Mouse (Mus musculus) CH12.LX (cell line): ENCODE data around the gene Rbm47. TPM values are rescaled to one million over a fixed set of nuclear protein-coding genes. Genes with fewer than 3 reads are reported as not detected.

Source experiments
- DNase-seq: peaks from one replicate; pipeline ENCODE4 v3.0.0-alpha.2; 2013; ENCODE audit errors: extremely low read depth
- H3K27ac ChIP-seq: 2 replicates; pipeline ENCODE4 v1.5.1; 2012; ENCODE audit warnings: low read depth, mild to moderate bottlenecking, control low read depth, moderate library complexity; ENCODE audit not compliant: insufficient read depth
- H3K27me3 ChIP-seq: replicated peaks from 2 replicates; pipeline ENCODE3; 2012; ENCODE audit warnings: inconsistent platforms
- H3K36me3 ChIP-seq, 2 experiments: replicated peaks in 1 of 2; 2 replicates each; pipeline versions ENCODE3 to v1.6.1; 2012; ENCODE audit warnings: inconsistent platforms in 1 of 2, low read length in 1 of 2, mild to moderate bottlenecking in 1 of 2, mixed read lengths in 1 of 2, moderate library complexity in 1 of 2; ENCODE audit not compliant: control insufficient read depth in 1 of 2, insufficient read depth in 1 of 2
- H3K4me1 ChIP-seq, 2 experiments: 2 replicates each; pipeline ENCODE4 v1.6.1; 2012; ENCODE audit warnings: inconsistent platforms in 1 of 2, moderate library complexity in 1 of 2; ENCODE audit not compliant: insufficient read depth in 2 of 2, control insufficient read depth in 1 of 2
- H3K4me2 ChIP-seq: 2 replicates; pipeline ENCODE4 v1.6.1; 2012; ENCODE audit warnings: low read depth, mild to moderate bottlenecking, control low read depth; ENCODE audit not compliant: poor library complexity, insufficient read depth, severe bottlenecking
- H3K4me3 ChIP-seq, 3 experiments: fragments of 150-350 bp in 1 of 3; sonication (generic) in 1 of 3; replicated peaks in 1 of 3; 2 replicates each; pipeline versions ENCODE3 to v1.5.1; 2011 to 2012; ENCODE audit warnings: low read depth in 2 of 3, low read length in 2 of 3, mild to moderate bottlenecking in 2 of 3, moderate library complexity in 2 of 3, control low read depth in 1 of 3, improper control_type of control experiment in 1 of 3, inconsistent platforms in 1 of 3, mixed read lengths in 1 of 3; ENCODE audit not compliant: poor library complexity in 1 of 3
- H3K79me2 ChIP-seq: replicated peaks from 2 replicates; pipeline ENCODE4 v1.6.1; 2012; ENCODE audit warnings: mild to moderate bottlenecking, moderate library complexity; ENCODE audit not compliant: control insufficient read depth, poor library complexity, insufficient read depth, severe bottlenecking; ENCODE audit errors: extremely low read depth
- H3K9ac ChIP-seq: 2 replicates; pipeline ENCODE4 v1.6.1; 2012; ENCODE audit warnings: low read depth, mild to moderate bottlenecking, control low read depth, moderate library complexity; ENCODE audit not compliant: insufficient read depth
- H3K9me3 ChIP-seq: replicated peaks from 2 replicates; pipeline ENCODE3; 2012; ENCODE audit warnings: low read length, inconsistent platforms, mixed read lengths
- BHLHE40 ChIP-seq: IDR thresholded peaks from 2 replicates; pipeline ENCODE4 v1.6.1; 2011; ENCODE audit warnings: mild to moderate bottlenecking, low read depth, low read length, improper control_type of control experiment
- CTCF ChIP-seq, 2 experiments: IDR thresholded peaks in 1 of 2; conservative IDR thresholded peaks in 1 of 2; 2 replicates each; pipeline ENCODE4 v1.5.1; 2011 to 2012; ENCODE audit warnings: low read depth in 2 of 2, low read length in 2 of 2, improper control_type of control experiment in 1 of 2, inconsistent platforms in 1 of 2, mild to moderate bottlenecking in 1 of 2, moderate library complexity in 1 of 2
- E2F4 ChIP-seq: IDR thresholded peaks from 2 replicates; pipeline ENCODE4 v1.6.1; 2011; ENCODE audit warnings: low read depth, low read length, improper control_type of control experiment; ENCODE audit not compliant: insufficient replicate concordance
- EP300 ChIP-seq: IDR thresholded peaks from 2 replicates; pipeline ENCODE4 v1.6.1; 2011; ENCODE audit warnings: low read length, improper control_type of control experiment
- ETS1 ChIP-seq: conservative IDR thresholded peaks from 2 replicates; pipeline ENCODE4 v1.6.1; 2012; ENCODE audit warnings: low read depth, mild to moderate bottlenecking, inconsistent platforms, low read length, improper control_type of control experiment, moderate library complexity
- HCFC1 ChIP-seq: IDR thresholded peaks from 2 replicates; pipeline ENCODE4 v1.6.1; 2012; ENCODE audit warnings: low read depth, mild to moderate bottlenecking, inconsistent platforms, low read length, improper control_type of control experiment
- MAX ChIP-seq: IDR thresholded peaks from 2 replicates; pipeline ENCODE4 v1.6.1; 2011; ENCODE audit warnings: low read length, improper control_type of control experiment
- MYC ChIP-seq: IDR thresholded peaks from 2 replicates; pipeline ENCODE4 v1.6.1; 2011; ENCODE audit warnings: low read depth, mild to moderate bottlenecking, improper control_type of control experiment, low read length
- NRF1 ChIP-seq: IDR thresholded peaks from 2 replicates; pipeline ENCODE4 v1.6.1; 2014; ENCODE audit warnings: low read depth, mild to moderate bottlenecking, inconsistent platforms, low read length, improper control_type of control experiment, moderate library complexity
- RAD21 ChIP-seq: IDR thresholded peaks from 2 replicates; pipeline ENCODE4 v1.6.1; 2011; ENCODE audit warnings: low read depth, mild to moderate bottlenecking, low read length, improper control_type of control experiment, moderate library complexity
- RCOR1 ChIP-seq: conservative IDR thresholded peaks from 2 replicates; pipeline ENCODE4 v1.6.1; 2012; ENCODE audit warnings: low read depth, mild to moderate bottlenecking, inconsistent platforms, low read length, improper control_type of control experiment
- SIN3A ChIP-seq: IDR thresholded peaks from 2 replicates; pipeline ENCODE4 v1.6.1; 2012; ENCODE audit warnings: low read length, improper control_type of control experiment, inconsistent platforms
- TBP ChIP-seq: conservative IDR thresholded peaks from 2 replicates; pipeline ENCODE4 v1.6.1; 2011; ENCODE audit warnings: low read depth, low read length, improper control_type of control experiment
- USF1 ChIP-seq: IDR thresholded peaks from 2 replicates; pipeline ENCODE4 v1.6.1; 2014; ENCODE audit warnings: low read depth, mild to moderate bottlenecking, inconsistent platforms, low read length, improper control_type of control experiment
- USF2 ChIP-seq: conservative IDR thresholded peaks from 2 replicates; pipeline ENCODE4 v1.6.1; 2011; ENCODE audit warnings: low read depth, low read length, improper control_type of control experiment
- ZC3H11A ChIP-seq: IDR thresholded peaks from 2 replicates; pipeline ENCODE4 v1.6.1; 2012; ENCODE audit warnings: low read depth, mild to moderate bottlenecking, inconsistent platforms, low read length, improper control_type of control experiment
- ZNF384 ChIP-seq: IDR thresholded peaks from 2 replicates; pipeline ENCODE4 v1.6.1; 2012; ENCODE audit warnings: low read depth, low read length, improper control_type of control experiment, inconsistent platforms
- dilution Hi-C: fragments of 300-500 bp; cut with MboI; formaldehyde crosslinking; loops from 2 replicates; pipeline ENCODE4 v1.14.3; 2020; ENCODE audit warnings: low sequenced_read_pairs; ENCODE audit not compliant: extremely low pct_unique_long_range_greater_than_20kb, extremely low pct_ligation_motif_present
- in situ Hi-C: fragments of 300-500 bp; cut with MboI; formaldehyde crosslinking; loops from 3 replicates; pipeline ENCODE4 v1.14.3; 2019; ENCODE audit warnings: low sequenced_read_pairs, low pct_ligation_motif_present, low pct_unique_long_range_greater_than_20kb, mixed read lengths
- polyA plus RNA-seq: library from polyadenylated mRNA; unstranded; fragments of >175 nt; gene quantifications from 2 replicates; pipeline ENCODE4 v1.2.1, GENCODE M21; 2012; ENCODE audit warnings: low read depth; ENCODE audit not compliant: insufficient read length
- total RNA-seq, 2 experiments: library from RNA; depleted of rRNA; stranded (reverse); fragments of 300-350 nt in 1 of 2; fragments of >200 nt in 1 of 2; gene quantifications; 2 replicates each; pipeline ENCODE4 v1.2.3; 2012 to 2014

Rbm47 gene
- total and polyA plus RNA-seq, 3 experiments, result 0.08 to 9.2 (median 1.1) TPM

DNA sequence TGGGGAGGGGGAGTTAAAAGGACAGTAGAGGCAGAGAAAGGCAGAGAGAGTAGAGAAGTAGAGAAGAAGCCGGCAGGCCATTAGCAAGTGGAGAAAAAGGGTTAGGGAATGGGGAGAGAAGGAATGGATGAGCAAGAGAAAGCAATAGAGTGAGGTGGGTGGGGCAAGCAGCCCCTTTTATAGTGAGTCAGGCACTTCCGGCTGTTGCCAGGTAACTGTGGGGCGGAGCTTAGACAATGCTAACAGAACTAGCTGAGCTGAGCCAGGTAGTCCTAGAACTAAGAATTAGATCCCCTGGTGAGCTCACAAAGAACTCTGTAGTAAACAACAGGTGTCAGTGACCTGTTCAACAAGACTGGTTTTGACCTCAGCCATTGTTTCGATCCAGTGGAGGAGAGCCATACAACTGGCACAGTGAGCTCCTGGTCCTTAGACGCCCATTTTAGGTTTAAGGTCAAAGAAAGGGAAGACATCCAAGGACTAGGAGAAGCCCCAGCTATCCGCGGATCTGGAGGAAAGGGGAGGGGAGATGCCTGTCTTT is 41.5 kb upstream of the Rbm47 start:
- DNase-seq, result no peak
- no peaks in the 10 kb centered on the region for H3K27me3 ChIP-seq
- no peak overlapping the region for H3K4me3 ChIP-seq
- H3K27ac ChIP-seq, result no peak overlapping the region
- H3K4me1 ChIP-seq, result no peaks in the 10 kb centered on the region
- no peak overlapping the region for H3K9ac ChIP-seq
- in situ Hi-C loops (no loop called here), dilution Hi-C loops (no loop called here)
- no peaks in the 10 kb centered on the region for H3K9me3 ChIP-seq
- no peak for TF ChIP-seq E2F4
- no peak for TF ChIP-seq ETS1
- no peak for TF ChIP-seq SIN3A
- no peak for TF ChIP-seq EP300
- TF ChIP-seq ZNF384, result no peak
- no peak for TF ChIP-seq ZC3H11A
- TF ChIP-seq MYC, result no peak
- no peak overlapping the region for H3K4me2 ChIP-seq
- no peaks in the 10 kb centered on the region for H3K36me3 ChIP-seq
- H3K79me2 ChIP-seq, result no peaks in the 10 kb centered on the region

DNA sequence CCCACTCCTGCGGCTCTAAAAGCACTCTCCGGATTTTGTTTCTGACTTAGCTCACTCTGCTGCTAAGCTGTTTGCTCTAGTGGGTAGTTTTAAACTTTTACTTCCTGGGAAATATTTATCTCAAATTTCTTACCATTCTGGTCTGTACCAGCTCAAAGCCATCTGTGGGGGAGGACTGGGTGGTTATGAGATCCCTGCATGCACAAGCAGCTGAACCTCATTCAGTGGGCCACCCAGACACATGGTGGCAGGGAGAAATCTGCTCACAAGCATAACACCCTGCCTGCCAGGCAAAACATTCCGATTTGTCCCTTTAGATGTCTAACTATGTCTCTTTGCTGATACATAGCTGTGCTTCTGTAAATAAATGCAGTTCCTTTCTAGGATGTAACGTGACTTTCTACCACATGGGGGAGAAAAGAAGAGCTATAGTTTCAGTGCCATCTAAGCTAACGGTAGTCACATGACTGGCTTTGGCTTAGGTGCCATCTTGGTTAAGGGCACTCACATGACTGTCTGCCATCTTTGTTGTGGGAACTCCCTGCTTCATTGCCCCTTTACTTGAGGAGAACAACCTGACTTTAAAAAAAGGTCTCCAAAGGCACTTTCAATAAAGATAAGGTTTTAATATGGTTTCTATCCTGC is 36.7 kb upstream of the Rbm47 start:
- in situ Hi-C loops, result no loop called here
- DNase-seq, result peak; percentile 53
- H3K4me3 ChIP-seq, result no peak overlapping the region
- H3K4me2 ChIP-seq, result no peak overlapping the region
- 0 out of 2 replicates have a peak, but pooled peaks cover 2% of the 10 kb centered on the region for H3K79me2 ChIP-seq
- no peak for TF ChIP-seq RAD21
- TF ChIP-seq RCOR1, result peak; percentile 70; the same call in 1 of the 2 replicates
- no peak for TF ChIP-seq TBP
- TF ChIP-seq NRF1, result peak; percentile 74
- peak; percentile 73 for TF ChIP-seq HCFC1
- TF ChIP-seq BHLHE40, result peak; percentile 38; the same call in 1 of the 2 replicates
- TF ChIP-seq USF2, result peak; percentile 81
- peak; percentile 70 for TF ChIP-seq USF1
- TF ChIP-seq MAX, result peak; percentile 36; the same call in 1 of the 2 replicates
- 0 out of 4 replicates have a peak, but pooled peaks of 1 of the 2 experiments have one; percentile 10 for TF ChIP-seq CTCF (conservative IDR thresholded peaks at IDR 0.05 in 1 of 2, IDR thresholded peaks at IDR 0.05 in 1 of 2; ENCODE audit: low read depth in 2 of 2, low read length in 2 of 2)
- no peaks in the 10 kb centered on the region for H3K9me3 ChIP-seq
- no peaks in the 10 kb centered on the region for H3K4me1 ChIP-seq
- no peak overlapping the region for H3K27ac ChIP-seq
- dilution Hi-C loops, result no loop called here
- H3K27me3 ChIP-seq, result no peaks in the 10 kb centered on the region
- no peak overlapping the region for H3K9ac ChIP-seq
- no peaks in the 10 kb centered on the region for H3K36me3 ChIP-seq
